Mouse (Mus musculus): ENCODE data around the gene Dnajc30.
"Not testable (repeated sequence)": the region's sequence is repeated elsewhere in the genome, so short reads cannot be mapped to it uniquely, and the experiment has no call there.

The Dnajc30 gene

GRCm38 (mm10) chr5:135064909-135065446 lies 976 bp downstream of the Dnajc30 start, which contains the start of gene Bud23:
Gene Bud23 (minus strand): TSS chr5:135064959.
- not testable (repeated sequence) for DNase-seq

DNA sequence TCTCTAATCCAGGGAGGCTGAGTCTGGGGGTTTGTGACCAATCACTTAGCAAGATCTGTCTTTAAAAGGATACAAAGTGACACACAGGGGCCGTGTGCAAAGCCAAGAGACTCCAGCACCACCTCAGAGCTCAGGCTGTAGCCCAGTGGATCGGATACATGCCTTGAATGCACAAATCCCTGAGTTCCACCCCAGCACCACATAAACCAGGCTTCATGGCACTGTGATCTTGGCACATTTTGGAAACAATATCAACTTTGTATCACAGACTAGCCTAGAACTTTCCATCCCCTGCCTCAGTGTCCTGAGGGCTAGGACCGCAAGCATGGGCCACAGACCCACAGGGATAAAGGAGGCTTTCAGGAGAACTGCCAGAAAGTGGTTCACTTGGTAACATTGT lies 2.0 kb downstream of the Dnajc30 start:
- DNase-seq = no peak

- DNase-seq = no peak
These were observed 6.4 kb downstream of the Dnajc30 start for GRCm38 (mm10) chr5:135070448-135070847.

GRCm38 (mm10) chr5:135072061-135072460 lies 8.1 kb downstream of the Dnajc30 start:
- no peak for DNase-seq

DNA sequence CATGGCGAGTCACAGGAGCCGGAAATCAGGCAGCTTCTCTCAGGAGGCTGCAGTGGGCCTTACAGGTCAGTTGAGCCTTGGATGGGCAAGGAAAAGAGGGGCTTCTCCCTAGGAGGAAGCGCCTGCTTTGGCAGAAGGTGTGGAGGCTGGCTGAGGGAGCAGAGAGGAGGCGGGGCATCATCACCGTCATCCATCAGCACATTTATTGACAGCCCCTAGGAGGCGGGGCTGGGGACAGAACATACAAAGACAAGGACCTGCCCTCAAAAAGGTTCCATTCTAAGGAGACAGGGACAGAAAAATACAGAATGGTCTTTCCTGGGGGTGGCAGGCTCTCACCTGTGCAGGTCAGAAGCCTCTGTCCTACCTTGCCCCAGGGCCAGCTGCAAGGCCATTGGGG lies 8.7 kb downstream of the Dnajc30 start:
- no peak for DNase-seq

DNA sequence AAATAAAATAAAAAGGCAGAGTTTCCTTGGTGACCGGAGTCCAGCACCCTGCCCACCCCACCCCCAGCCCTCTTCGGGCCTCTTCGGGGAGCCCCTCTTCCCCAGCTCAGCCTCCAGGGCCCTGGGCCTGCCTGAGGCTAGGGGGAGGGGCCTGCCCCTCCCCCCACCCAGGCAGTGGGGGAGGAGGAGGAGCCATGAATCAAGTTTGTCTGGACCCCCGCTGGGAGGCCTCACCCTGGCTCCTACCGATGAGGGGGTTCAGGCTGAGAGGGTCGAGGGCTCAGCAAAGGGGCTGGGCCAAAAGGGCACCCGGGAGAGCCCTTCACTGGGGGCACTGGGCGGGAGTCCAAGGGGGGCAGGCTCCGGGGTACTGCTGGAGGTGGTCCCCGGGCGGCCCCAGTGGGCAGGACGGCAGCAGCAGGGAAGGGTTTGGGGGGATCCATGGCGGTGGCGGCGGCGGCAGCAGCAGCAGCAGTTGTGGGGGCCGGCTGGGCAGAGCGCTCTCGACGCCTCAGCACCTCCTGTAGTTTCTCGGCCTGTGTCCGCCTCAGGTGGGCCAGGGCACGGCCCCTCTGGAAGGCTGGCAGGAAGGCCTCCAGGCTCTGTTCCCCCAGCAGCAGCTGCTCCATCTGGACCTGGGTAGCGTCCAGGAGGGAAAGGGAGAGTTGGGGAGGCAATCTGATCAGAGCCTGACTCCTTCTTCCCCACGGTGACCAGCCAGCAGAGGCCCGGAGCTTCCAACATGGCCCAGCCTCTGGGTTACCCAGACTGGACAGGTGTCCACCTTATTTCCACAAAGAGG lies 9.5 kb downstream of the Dnajc30 start:
- peak in 1 of 2 experiments; percentile 13 for DNase-seq

- DNase-seq = no peak
These were observed 11.7 kb downstream of the Dnajc30 start for GRCm38 (mm10) chr5:135075655-135076054.

DNA sequence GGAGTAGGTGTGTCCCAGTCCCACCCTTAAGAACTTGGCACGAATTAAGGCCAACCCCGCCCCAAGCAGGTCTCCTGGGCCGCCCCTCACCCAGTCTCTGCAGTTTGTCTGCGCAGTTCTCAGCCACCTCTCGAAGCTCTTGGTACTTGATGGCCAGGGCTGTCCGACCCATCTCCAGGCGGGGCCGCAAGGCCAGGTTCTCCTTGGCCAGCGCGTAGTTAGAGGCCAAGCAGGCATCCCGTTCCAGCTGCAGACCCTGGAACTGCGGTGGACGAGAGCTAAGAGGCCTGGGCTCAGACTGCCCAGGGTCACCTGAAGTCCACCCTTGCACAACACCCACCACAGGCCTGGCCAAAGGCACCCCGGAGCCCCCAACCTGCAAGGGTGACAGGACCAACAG lies 12.4 kb downstream of the Dnajc30 start:
- peak; percentile 34 to 47 for DNase-seq

GRCm38 (mm10) chr5:135076931-135077505 lies 13.0 kb downstream of the Dnajc30 start:
- peak; percentile 62 to 75 for DNase-seq

DNA sequence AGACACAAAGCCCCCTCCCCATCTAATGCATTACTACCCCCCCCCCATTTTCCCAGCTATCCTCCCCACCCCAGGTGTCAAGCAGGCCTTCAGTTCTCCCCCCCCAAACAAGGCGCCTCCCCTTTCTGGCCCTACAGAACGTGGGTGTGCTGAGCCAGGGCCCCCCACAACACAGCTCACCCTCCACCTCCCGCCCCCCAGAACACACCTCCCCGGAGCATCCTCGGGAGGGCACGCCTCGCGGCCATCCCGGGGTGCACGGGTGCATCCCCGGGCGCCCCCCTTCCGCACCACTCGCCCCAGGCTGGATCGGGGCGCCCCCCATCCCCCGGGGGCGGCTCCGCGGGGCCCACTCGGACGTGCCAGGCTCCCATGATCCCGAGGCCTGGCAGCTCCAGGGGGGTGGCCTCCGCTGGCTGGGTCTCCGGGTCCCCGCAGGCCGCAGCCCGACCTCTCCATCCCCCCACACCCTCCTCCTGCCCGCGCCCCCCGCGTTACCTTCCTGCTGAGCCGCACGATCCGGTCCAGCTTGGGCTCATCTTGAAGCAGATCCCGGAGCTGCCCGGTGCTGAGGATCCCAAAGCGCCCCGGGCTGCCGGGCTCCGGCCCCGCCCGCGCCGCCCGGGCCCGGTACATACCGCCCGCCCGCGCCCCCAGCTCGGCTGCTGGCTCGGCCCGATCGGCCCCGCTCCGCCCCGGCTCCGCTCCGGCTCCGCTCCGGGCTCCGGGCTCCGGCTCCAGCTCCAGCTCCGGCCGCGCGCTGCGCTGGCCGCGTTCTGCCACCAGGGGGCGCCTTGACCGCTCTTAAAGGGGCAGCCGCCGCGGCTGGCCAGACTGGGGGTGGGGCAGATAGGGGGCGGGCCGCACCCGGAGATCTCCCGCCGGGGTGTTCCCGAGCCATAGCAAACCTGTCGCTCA lies 13.8 kb downstream of the Dnajc30 start, which contains the start of gene Vps37d:
Vps37d (minus strand) TSS at position 703 of the 918 bp plus-strand sequence.
- DNase-seq = peak; percentile 98

DNA sequence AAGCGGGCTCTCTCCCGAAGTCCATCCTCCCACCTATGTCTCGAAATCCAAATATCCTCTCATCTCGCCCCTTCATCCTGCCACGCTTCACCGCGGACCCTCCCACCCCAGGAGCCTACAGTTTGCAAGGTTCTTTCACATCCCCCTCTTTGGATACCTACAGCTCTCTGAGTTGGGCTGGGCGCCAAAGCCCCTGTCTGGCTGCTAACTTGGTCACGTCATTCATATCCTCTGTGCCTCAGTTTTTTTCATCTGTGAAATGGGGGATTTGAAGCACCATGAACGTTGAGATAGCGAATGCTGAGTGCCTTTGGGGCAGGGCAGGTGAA lies 14.4 kb downstream of the Dnajc30 start:
- no peak for DNase-seq

DNA sequence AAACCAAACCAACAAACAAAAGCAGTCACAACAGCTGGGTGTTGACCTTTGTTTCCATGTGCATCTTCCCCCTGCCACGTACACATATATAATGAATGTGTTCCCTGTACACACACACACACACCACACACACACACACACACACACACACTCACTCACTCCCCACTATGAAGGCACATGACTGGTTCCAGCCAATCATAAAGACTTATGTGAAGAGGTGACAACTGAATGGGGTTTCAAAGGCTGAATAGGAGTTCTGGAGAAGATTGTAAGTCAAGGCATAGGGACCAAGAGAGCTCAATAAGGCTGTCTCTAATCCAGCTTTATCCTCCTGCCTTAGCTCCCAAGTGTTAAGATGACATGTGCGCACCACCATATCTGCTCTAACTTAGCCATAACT lies 15.6 kb downstream of the Dnajc30 start:
- no peak for DNase-seq

DNA sequence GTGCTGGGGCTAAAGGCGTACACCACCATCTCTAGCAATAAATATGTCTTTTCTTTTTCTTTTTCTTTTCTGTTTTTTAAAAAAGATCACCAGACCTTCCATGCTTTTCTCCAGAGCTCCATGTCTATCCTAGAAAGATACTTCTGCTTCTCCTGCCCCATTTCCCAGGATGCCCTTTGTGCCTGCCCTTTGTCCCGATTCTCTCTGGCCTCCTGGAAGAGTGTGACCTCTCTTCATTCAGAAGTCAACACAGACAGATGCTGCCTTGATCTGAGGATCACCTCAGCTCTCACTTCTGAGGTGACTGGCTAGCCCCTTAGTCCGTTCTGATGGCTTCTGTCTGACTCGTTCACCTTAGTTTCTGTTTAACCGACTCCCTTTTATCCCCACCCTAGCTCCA lies 16.5 kb downstream of the Dnajc30 start:
- no peak for DNase-seq

DNA sequence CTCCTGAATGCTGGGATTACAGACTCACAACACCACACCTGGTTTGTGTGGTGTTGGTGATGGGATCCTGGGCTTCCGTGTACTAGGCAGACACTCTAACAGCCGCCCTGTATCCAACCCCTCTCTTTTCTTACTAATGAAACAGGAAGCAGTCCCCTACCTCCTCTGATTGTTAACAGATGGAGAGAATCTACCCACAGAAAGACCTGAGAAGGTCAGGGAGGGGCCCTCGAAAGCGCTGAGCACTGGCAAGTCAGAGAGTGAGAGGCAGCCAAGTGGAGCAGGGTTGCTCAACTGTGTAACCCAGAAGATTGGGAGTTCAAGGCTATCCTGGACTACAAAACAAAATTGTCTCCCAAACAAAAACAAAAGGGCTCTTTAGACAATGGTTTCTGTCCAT lies 22.9 kb downstream of the Dnajc30 start:
- DNase-seq = no peak

DNA sequence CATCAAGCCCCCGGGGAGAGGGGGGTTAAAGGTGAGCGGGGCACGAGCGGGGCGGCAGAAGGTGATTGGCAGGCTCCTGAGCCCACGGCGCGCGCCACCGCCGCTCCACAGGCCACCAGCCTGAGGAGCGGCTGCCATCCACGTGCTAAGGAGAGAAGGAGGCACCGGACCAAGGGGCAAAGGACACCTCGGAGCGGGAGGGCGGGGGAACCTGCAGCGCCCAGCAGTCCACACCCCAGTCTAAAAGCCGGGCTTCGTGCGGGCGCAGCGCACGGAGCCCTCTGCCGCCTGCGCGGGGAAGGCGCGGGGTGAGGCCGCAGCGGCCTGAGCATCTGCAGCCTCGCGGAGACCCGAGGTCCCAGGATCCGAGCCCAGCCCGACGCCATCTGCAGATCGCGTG lies 25.7 kb downstream of the Dnajc30 start, which contains the start of gene Mlxipl:
Mlxipl (plus strand) TSS at position 238 of the 400 bp plus-strand sequence.
- peak; percentile 58 to 78 for DNase-seq

- no peak for DNase-seq
These were observed 37.0 kb downstream of the Dnajc30 start for GRCm38 (mm10) chr5:135100981-135101380.

DNA sequence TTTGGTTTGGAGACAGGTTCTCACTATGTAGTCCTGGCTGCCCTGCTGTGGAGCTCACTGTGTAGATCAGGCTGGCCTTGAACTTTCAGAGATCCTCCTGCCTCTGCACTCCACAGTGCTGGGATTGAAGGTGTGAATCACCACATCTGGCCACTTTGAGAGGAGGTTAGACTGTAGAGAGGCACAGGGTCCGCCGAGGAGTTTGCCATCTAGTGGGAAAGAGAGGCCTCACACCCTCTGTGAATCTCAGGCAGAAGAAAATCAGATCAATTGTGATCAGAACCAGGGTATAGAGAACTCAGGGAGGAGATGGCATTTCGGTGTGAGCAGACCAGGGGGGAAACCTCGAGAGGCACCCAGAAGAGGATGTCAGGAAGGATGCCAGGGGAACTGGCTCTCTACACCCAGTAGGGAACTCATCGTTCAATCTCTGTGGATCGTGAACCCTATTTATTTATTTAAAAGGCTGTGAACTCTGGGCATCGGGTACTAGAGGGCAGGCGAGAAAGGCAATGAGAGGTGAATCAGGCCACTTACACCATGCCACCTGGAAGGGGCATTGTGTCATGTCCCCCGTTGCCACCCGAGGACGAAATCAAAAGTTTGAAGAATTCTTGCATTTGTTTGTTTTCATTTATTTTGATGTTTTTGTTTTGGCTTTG lies 40.1 kb downstream of the Dnajc30 start:
- DNase-seq = peak; percentile 42 to 45

- DNase-seq = peak; percentile 88 to 94
These were observed 42.8 kb downstream of the Dnajc30 start for GRCm38 (mm10) chr5:135106758-135107256.

DNA sequence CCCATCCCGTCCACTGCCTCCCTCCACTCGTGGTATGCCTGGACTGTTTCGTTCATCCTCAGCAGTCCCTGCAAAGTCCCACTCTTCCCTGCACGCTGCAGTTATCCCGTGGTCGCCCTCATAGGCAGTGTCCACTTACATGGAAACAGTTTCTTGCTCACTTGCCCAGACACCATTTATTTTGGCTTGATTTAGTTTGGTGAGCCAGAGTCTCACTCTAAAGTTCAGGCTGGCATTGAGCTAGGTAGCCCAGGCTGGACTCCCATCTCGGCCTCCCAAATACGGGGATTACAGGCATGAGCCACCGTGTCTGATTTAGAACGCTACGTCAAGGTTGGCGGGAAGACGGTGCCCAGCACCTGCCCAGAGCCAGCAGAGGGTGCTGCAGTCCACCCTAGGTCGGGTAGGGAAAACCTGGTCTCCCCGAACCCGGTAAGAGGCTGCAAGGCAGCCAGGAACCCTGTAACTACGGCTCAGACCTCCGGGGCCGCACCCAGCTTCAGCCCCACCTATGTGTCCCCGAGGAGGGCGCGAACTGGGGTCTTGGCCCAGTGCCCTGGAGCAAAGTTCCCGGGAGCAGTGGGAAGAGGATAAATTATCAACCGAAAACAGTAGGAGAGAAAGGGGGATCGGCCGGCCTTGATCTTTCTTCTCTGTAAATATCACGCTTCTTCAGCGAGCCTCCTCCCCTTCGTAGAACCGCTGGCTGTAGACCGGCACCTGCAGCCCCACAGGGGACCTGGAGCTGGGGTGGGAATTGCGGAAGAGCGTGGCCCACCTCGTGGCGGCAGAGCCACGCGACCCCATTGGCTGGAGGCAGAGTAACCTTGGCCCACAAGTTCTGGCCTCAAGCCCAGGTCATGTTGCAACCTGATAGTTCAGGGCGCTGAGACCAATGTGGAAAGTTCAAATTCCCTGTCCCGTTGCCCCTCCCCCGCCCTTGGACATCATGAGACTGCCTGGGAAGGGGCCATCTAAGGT lies 43.8 kb downstream of the Dnajc30 start:
- peak; percentile 77 to 84 for DNase-seq

- DNase-seq = no peak
These were observed 45.0 kb downstream of the Dnajc30 start for GRCm38 (mm10) chr5:135109017-135109416.

GRCm38 (mm10) chr5:135109426-135109825 lies 45.4 kb downstream of the Dnajc30 start:
- DNase-seq = no peak

All from kidney, postnatal 4 days (tissue).